Mouse (Mus musculus) ES-E14 (cell line): ENCODE measurements at regions not wholly inside any gene's neighbourhood (a gene's known extent, or its start where the extent isn't known, plus 50 kb on each side); places are given as distances from the start of the nearest gene placed in this dataset.

Source experiments
- HCFC1 ChIP-seq: IDR thresholded peaks from 2 replicates; pipeline ENCODE4 v1.6.1; 2012; ENCODE audit warnings: low read length, inconsistent platforms, borderline replicate concordance; ENCODE audit not compliant: insufficient read depth
- ZNF384 ChIP-seq: IDR thresholded peaks from 2 replicates; pipeline ENCODE4 v1.6.1; 2012; ENCODE audit warnings: low read depth, low read length, inconsistent platforms

- no peak for TF ChIP-seq HCFC1
- TF ChIP-seq ZNF384: no peak
Observed at GRCm38 (mm10) chr8:60838526-60838925, 51.7 kb upstream of the Hpf1 start.
